Mouse (Mus musculus) brain, embryonic 14.5 days (tissue): ENCODE measurements at regions not wholly inside any gene's neighbourhood (a gene's known extent, or its start where the extent isn't known, plus 50 kb on each side); places are given as distances from the start of the nearest gene placed in this dataset.

Source experiments
- DNase-seq: peaks from one replicate; pipeline ENCODE4 v3.0.0-alpha.2; 2011; ENCODE audit warnings: low read depth
- CTCF ChIP-seq: fragments of 200-500 bp; IDR thresholded peaks from 2 replicates; pipeline ENCODE4 v1.5.1; 2012; ENCODE audit warnings: inconsistent platforms, mild to moderate bottlenecking, moderate library complexity, borderline replicate concordance; ENCODE audit not compliant: insufficient read depth, insufficient read length; ENCODE audit errors: extremely low read depth
- POLR2A ChIP-seq: fragments of 200-500 bp; IDR thresholded peaks from 2 replicates; pipeline ENCODE4 v1.6.1; 2012; ENCODE audit warnings: mild to moderate bottlenecking, inconsistent platforms, borderline replicate concordance; ENCODE audit not compliant: poor library complexity, insufficient read depth, insufficient read length, severe bottlenecking; ENCODE audit errors: extremely low read depth

DNA sequence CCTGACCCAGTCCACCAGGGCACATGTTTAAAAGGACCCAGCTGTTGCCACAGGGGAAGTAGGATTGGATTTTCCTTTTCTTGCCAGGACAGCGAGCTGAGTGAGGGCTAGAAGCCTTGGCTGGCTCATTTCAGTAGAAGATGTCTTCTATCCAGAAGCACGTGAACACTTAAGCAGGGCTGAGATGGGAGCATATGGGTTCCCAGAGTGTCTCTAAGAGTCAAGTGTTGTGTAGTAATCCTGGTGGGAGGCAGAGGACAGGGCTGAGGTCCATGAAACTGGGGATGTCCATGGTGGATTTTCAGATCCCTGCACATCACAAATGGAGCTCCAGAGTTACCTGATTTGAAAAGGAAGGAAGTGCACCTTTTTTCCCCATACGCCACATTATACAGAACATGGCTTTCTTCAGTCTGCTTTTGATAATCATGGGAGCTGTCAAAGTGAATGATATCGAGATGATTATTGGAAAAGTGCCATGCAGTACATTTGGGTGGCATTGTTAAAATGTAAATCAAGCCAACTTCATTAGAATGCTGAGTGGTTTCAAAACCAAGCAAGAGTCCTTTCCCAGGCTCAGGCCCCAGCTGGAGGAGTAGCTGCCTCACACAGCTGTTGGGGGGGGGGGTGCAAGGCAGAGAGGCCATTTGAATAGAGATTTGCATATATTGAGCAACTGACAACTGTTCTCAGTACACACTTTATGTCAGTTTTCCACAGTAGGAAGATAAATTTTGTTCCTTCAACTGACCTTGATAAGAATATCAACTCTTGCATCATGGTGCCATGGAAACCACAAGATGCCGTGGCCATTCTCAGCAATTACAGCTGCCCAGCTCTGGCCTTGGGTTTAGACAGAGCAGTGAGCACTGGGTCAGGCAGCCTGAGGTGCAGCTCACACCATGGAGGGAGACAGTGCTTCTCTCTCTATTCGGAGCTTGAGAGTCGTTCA lies 81.7 kb downstream of the Slc35b3 start:
- TF ChIP-seq POLR2A (no peak), CTCF (no peak)
- peak; percentile 89 for DNase-seq

DNA sequence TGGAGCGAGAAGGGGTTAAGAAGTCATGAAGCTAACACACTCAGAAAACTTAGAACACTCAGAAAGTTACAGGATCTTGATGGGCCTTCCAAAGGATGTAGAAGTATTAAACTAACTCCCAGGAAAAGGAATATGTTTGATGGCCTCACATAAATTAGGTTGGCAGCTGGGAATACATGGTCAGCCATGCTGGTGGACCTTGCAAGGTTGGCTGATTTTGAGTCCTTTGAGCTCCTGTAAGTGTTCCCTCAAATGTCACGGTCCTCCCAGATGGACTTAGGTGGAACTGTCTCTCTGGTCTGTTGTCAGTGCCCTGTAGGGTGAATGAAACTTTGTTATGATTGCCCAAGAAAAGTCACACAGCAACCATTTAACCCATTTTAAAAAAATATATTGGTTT lies 84.8 kb downstream of the Slc35b3 start:
- TF ChIP-seq POLR2A (no peak), CTCF (no peak)
- DNase-seq = no peak

DNA sequence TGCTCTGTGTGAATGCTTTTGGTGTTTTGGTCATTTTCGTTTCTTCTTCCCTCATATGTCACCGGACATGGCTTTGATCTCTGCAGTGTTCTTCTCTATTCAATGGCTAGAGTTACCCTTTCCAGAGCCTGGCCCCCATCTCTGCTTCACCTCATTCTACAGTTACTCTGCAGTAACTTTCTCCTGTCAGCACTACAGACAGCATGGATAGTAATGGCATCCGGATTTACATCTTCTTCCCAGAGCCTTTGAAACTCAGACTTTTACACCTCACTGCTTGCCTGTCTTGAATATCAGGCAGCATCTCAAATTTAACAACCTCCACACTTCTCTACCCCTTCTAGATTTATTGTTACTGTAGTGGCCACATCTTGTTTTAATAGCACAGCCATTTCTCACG lies 96.7 kb downstream of the Slc35b3 start:
- TF ChIP-seq CTCF (no peak), POLR2A (no peak)
- DNase-seq = no peak

DNA sequence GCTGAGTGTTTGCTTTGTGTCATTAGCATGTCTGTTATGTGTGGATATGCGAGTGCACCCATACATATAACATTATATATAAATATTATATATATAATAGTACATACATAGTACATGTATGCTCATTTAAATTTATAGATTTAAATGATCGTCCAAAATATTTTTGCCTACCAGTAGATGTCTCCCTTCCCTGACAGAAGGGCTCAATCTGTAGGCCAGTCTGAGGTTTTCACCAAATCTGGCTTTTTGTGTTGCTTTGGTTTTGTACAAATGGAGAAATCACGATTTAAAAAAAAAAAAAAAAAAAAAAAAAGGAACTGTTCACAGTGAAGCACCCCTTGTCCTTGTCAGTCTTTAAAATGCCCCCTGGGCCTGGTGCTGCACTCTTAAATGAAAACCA lies 104.9 kb downstream of the Slc35b3 start:
- peak; percentile 27; the same call in 1 of the 2 replicates for TF ChIP-seq CTCF
- no peak for TF ChIP-seq POLR2A
- DNase-seq = peak; percentile 46

DNA sequence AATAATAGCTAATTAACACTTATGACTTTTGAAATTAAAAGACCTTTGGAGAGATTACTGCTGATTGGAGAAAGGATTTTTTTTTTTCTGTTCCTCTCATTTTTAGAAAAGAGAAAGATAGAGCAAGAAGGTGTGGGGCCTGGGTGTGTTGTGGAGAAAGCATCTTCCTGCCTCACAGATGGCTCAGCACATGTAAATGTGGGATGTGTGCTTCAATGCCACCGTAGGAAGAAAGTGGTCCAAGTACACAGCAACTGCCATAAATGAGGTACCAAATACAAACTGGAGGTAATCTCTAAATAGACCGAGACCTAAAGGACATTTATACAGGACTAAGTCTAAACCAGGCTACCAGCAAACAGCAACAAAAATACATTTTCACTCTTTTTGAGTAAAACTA lies 105.7 kb downstream of the Slc35b3 start:
- no peak for DNase-seq
- TF ChIP-seq CTCF = no peak
- TF ChIP-seq POLR2A = no peak

DNA sequence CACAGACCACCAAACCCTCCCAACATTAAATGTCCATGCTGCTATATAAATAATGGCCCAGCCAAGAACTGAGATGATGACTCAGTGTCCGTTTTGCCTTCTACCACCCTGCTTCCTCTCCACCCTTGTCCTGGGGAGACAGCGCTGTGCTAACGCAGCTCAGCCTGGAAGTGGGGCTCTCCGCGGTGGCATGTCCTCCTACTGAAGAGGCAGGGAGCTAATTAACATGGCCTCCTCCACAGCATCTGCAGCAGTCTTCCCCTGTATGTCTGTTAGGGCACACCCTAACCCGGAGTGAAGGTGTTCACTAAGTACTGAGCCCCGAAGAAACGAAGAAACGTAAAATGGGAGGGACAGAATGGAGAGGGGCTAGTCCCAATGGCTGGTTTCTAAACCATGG lies 107.8 kb downstream of the Slc35b3 start:
- no peak for TF ChIP-seq POLR2A
- no peak for TF ChIP-seq CTCF
- no peak for DNase-seq

DNA sequence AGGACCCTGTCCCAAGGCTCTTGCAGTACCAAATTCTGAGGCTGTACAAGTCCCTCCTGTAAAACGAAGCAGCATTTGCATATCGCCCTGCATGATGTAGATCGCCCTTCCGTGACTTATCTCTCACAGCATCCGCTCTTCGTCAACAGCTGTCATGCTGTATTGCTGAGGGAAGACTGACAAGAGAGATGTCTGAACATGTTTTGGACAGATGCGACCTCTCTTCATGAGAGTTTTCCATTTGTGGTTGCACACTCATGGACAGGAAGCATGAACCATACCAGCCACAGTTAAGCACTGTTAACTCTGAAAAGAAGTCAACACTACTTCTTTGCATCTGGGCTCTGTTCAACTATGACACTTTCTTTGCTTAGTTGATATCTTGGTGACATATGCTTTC lies 108.9 kb downstream of the Slc35b3 start:
- no peak for TF ChIP-seq CTCF
- TF ChIP-seq POLR2A = no peak
- DNase-seq = no peak

DNA sequence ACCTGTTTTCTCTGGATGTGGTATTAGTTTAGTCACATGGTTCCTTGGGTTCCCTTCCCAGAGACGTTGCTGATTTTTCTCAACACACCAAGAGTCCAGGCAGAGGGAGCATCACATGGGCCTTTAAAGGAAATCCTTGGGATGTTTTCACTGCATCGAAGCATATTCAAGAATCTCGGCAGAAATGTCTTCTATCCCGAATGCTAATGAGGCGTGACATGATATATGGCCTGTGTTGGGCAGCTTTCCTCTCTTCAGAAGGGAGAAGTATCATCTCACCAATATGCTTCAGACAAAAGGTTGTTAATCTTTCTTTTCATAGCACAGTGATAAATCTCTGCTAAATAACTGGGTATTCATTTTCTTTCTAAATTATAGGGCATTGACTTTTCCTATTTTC lies 122.4 kb downstream of the Slc35b3 start:
- no peak for DNase-seq
- TF ChIP-seq POLR2A = no peak
- TF ChIP-seq CTCF = no peak

DNA sequence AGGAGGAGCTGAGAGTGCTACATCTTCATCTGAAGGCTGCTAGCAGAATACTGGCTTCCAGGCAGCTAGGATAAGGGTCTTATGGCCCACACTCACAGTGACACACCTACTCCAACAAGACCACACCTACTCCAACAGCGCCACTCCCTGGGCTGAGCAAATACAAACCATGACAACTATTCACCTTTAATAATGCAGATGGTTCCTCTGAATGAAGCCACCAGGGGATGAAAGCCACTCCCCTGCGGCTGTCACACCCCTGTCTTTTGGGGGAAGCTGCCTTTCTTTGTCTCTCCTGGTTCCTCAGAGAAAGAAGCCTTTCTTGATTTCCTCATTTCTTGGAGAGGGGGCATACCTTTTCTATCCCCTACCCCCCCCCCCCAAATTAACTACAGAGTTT lies 135.0 kb downstream of the Slc35b3 start:
- DNase-seq = no peak
- TF ChIP-seq CTCF (no peak), POLR2A (no peak)

DNA sequence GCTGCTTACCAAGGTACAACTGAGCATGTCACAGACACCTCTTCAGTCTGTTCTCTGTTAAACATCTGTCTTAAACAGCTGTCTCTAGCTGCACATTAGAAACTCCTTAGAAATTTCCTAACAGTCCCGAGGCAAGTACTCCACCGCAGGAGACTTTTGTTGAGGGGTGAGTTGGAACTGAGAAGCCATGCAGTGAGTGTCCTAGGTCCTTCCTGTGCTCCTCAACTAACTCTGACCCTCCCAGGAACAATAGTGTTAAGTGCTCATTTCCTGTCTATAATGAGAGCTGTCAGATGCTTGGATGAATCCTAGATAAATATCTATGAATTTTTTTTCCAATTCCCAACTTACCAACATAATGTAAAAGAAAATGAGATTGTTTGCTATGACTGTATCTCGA lies 141.1 kb downstream of the Slc35b3 start:
- DNase-seq = no peak
- TF ChIP-seq CTCF = no peak
- no peak for TF ChIP-seq POLR2A

DNA sequence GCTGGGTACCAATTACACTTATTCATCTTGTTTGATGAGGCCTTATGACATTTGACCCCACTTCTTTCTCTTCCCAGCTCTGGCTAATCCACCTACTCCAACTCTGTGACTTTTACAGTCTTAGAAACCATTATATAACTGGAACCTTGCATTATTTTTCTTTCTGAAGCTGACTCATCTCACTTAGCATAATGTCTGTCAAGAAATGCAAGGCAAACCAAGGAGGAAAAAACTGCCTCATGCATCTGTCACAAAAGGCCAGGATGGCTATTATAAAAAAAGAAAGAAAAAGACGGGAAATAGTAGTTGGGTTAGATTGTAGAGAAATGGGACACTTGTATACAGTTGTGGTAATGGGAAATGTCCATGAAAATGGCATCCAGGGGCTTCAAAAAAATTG lies 141.9 kb downstream of the Slc35b3 start:
- no peak for DNase-seq
- no peak for TF ChIP-seq CTCF
- TF ChIP-seq POLR2A = no peak

DNA sequence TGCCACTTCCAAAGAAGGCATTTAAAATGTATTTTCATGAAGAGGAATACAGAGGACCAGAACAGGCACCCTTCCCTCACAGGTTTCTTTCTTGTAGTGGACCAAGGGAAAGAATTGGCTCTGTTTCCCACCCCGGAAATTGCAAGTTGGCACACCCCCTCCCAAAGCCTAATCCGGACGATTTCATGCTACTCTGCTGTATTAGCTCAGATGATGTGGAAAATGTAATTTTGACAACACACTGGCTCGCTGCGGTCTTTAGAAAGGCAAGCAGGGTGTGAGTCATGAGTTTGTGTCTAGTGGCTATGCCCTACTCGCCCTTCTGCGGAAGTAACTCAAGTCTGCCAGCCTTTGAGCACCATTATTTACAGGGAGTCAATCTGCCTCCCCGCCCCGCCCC lies 144.4 kb downstream of the Slc35b3 start:
- TF ChIP-seq CTCF (no peak), POLR2A (no peak)
- peak; percentile 5 for DNase-seq
